Mouse (Mus musculus): ENCODE data around the gene Rundc3a. TPM values are rescaled to one million over a fixed set of nuclear protein-coding genes. Genes with fewer than 3 reads are reported as not detected.

The Rundc3a gene
- polyA plus RNA-seq, 1 experiment from 2014 or later: 1.7 TPM

GRCm38 (mm10) chr11:102445891-102446361, 52.7 kb downstream of the Rundc3a start:
- no peaks in the 10 kb centered on the region for H3K9me3 ChIP-seq
- no peak for ATAC-seq (ENCODE audit: extremely low read depth, insufficient number of reproducible peaks, low FRiP score, low TSS enrichment)
- H3K4me1 ChIP-seq: peaks cover 56% of the 10 kb centered on the region
- peak overlapping the region; percentile 92 for H3K27ac ChIP-seq (replicated peaks)
- peaks cover 29% of the 10 kb centered on the region for H3K36me3 ChIP-seq
- H3K27me3 ChIP-seq (replicated peaks): peaks cover 22% of the 10 kb centered on the region
- H3K9ac ChIP-seq: peak overlapping the region; percentile 99
- 11% methylated on average over 7 of the region's 7 CpGs for WGBS
- peak overlapping the region; percentile 88 for H3K4me3 ChIP-seq
- H3K4me2 ChIP-seq: peak overlapping the region; percentile 76

- Histone ChIP-seq H3K4me3 (peak overlapping the region; percentile 88), H3K36me3 (peaks cover 20% of the 10 kb centered on the region), H3K9ac (peak overlapping the region; percentile 99), H3K9me3 (no peaks in the 10 kb centered on the region), H3K27me3 (replicated peaks) (peaks cover 22% of the 10 kb centered on the region), H3K4me2 (peak overlapping the region; percentile 76), H3K4me1 (peaks cover 56% of the 10 kb centered on the region), H3K27ac (replicated peaks) (peak overlapping the region; percentile 92)
- 1% methylated on average over 49 of the region's 49 CpGs for WGBS
- ATAC-seq (ENCODE audit: extremely low read depth, insufficient number of reproducible peaks, low FRiP score, low TSS enrichment): no peak; the same call in 1 of the 2 replicates
Measured at GRCm38 (mm10) chr11:102446581-102447461, 53.6 kb downstream of the Rundc3a start.

- H3K9me3 ChIP-seq: no peaks in the 10 kb centered on the region
- peaks cover 22% of the 10 kb centered on the region for H3K27me3 ChIP-seq (replicated peaks)
- peak; percentile 63; the same call in 1 of the 2 replicates for ATAC-seq (ENCODE audit: extremely low read depth, insufficient number of reproducible peaks, low FRiP score, low TSS enrichment)
- H3K4me1 ChIP-seq: peaks cover 56% of the 10 kb centered on the region
- H3K4me3 ChIP-seq: peak within 1 kb of the TSS; percentile 88
- peak within 1 kb of the TSS; percentile 92 for H3K27ac ChIP-seq (replicated peaks)
- peak within 1 kb of the TSS; percentile 99 for H3K9ac ChIP-seq
- peak within 1 kb of the TSS; percentile 76 for H3K4me2 ChIP-seq
- WGBS: 0% methylated on average over 35 of the region's 40 CpGs
- H3K36me3 ChIP-seq: peaks cover 14% of the 10 kb centered on the region
Measured at GRCm38 (mm10) chr11:102447497-102447896, 54.3 kb downstream of the Rundc3a start, which contains the start of gene Fam171a2. Gene Fam171a2 (minus strand): TSS chr11:102447682.

- no peak overlapping the region for H3K27ac ChIP-seq (replicated peaks)
- H3K27me3 ChIP-seq (replicated peaks): peaks cover 28% of the 10 kb centered on the region
- peaks cover 56% of the 10 kb centered on the region for H3K4me1 ChIP-seq
- H3K9me3 ChIP-seq: no peaks in the 10 kb centered on the region
- H3K4me3 ChIP-seq: no peak overlapping the region
- WGBS: 13% methylated on average over 8 of the region's 8 CpGs
- 0 out of 2 replicates have a peak overlapping the region, but pooled peaks have one; percentile 99 for H3K9ac ChIP-seq
- no peak overlapping the region for H3K4me2 ChIP-seq
- ATAC-seq (ENCODE audit: extremely low read depth, insufficient number of reproducible peaks, low FRiP score, low TSS enrichment): no peak
- H3K36me3 ChIP-seq: peaks cover 7% of the 10 kb centered on the region
Measured at GRCm38 (mm10) chr11:102448327-102448726, 55.1 kb downstream of the Rundc3a start.

- Histone ChIP-seq H3K4me2 (no peak overlapping the region), H3K9ac (no peak overlapping the region), H3K9me3 (no peaks in the 10 kb centered on the region), H3K27me3 (replicated peaks) (peaks cover 30% of the 10 kb centered on the region), H3K4me1 (peaks cover 46% of the 10 kb centered on the region), H3K36me3 (no peaks in the 10 kb centered on the region), H3K27ac (replicated peaks) (no peak overlapping the region), H3K4me3 (no peak overlapping the region)
- ATAC-seq (ENCODE audit: extremely low read depth, insufficient number of reproducible peaks, low FRiP score, low TSS enrichment): no peak
- 41% methylated on average over 17 of the region's 17 CpGs for WGBS
Measured at GRCm38 (mm10) chr11:102449043-102450008, 56.1 kb downstream of the Rundc3a start.

Small RNA genes lying within 50 kb of the gene (microRNA-seq; reads per million reads assigned to microRNA genes)
- gene Mir6930: not detected

Other genes starting within 250 kb of the Rundc3a start
- gene Nags, start 247.9 kb upstream of the Rundc3a start, polyA plus RNA-seq (2015; fragmentation: Nextera tagmentation; extraction: Ambion mirVana): 0.33 TPM in 1 of 2 replicates, not detected in the other
- gene Tmem101, start 237.0 kb upstream of the Rundc3a start, polyA plus RNA-seq (2015; fragmentation: Nextera tagmentation; extraction: Ambion mirVana): 32.4 and 38.4 TPM in 2 replicates
- gene Lsm12, start 208.1 kb upstream of the Rundc3a start, polyA plus RNA-seq (2015; fragmentation: Nextera tagmentation; extraction: Ambion mirVana): 80.7 and 97.0 TPM in 2 replicates
- 25.6 and 29.3 TPM in 2 replicates for gene G6pc3, start 203.8 kb upstream of the Rundc3a start, polyA plus RNA-seq (2015; fragmentation: Nextera tagmentation; extraction: Ambion mirVana)
- gene Hdac5, start 163.2 kb upstream of the Rundc3a start, polyA plus RNA-seq (2015; fragmentation: Nextera tagmentation; extraction: Ambion mirVana): 82.9 and 89.4 TPM in 2 replicates
- 12.3 and 13.5 TPM in 2 replicates for gene BC030867, start 144.5 kb upstream of the Rundc3a start, polyA plus RNA-seq (2015; fragmentation: Nextera tagmentation; extraction: Ambion mirVana)
- 0.09 TPM in 1 of 2 replicates, not detected in the other for gene Asb16, start 124.7 kb upstream of the Rundc3a start, polyA plus RNA-seq (2015; fragmentation: Nextera tagmentation; extraction: Ambion mirVana)
- gene Tmub2, start 108.5 kb upstream of the Rundc3a start, polyA plus RNA-seq (2015; fragmentation: Nextera tagmentation; extraction: Ambion mirVana): 36.8 and 41.2 TPM in 2 replicates
- gene Atxn7l3, start 96.8 kb upstream of the Rundc3a start, polyA plus RNA-seq (2015; fragmentation: Nextera tagmentation; extraction: Ambion mirVana): 8.5 and 9.2 TPM in 2 replicates
- gene Ubtf, start 73.7 kb upstream of the Rundc3a start, polyA plus RNA-seq (2015; fragmentation: Nextera tagmentation; extraction: Ambion mirVana): 51.1 and 53.1 TPM in 2 replicates
- 47.2 and 59.5 TPM in 2 replicates for gene Slc4a1, start 27.2 kb upstream of the Rundc3a start, polyA plus RNA-seq (2015; fragmentation: Nextera tagmentation; extraction: Ambion mirVana)
- 287 and 294 TPM in 2 replicates for gene Slc25a39, start 14.5 kb downstream of the Rundc3a start, polyA plus RNA-seq (2015; fragmentation: Nextera tagmentation; extraction: Ambion mirVana)
- 220 and 224 TPM in 2 replicates for gene Grn, start 36.9 kb downstream of the Rundc3a start, polyA plus RNA-seq (2015; fragmentation: Nextera tagmentation; extraction: Ambion mirVana)
- gene Fam171a2, start 54.3 kb downstream of the Rundc3a start, polyA plus RNA-seq (2015; fragmentation: Nextera tagmentation; extraction: Ambion mirVana): 2.8 and 2.9 TPM in 2 replicates
- 10.5 and 11.3 TPM in 2 replicates for gene Itga2b, start 76.7 kb downstream of the Rundc3a start, polyA plus RNA-seq (2015; fragmentation: Nextera tagmentation; extraction: Ambion mirVana)
- 36.1 and 39.0 TPM in 2 replicates for gene Gpatch8, start 163.0 kb downstream of the Rundc3a start, polyA plus RNA-seq (2015; fragmentation: Nextera tagmentation; extraction: Ambion mirVana)
- gene Gm11627, start 186.1 kb downstream of the Rundc3a start, polyA plus RNA-seq (2015; fragmentation: Nextera tagmentation; extraction: Ambion mirVana): 10.5 and 13.8 TPM in 2 replicates
- 19.1 and 22.0 TPM in 2 replicates for gene Fzd2, start 211.0 kb downstream of the Rundc3a start, polyA plus RNA-seq (2015; fragmentation: Nextera tagmentation; extraction: Ambion mirVana)